Mouse (Mus musculus) testis, adult 2 months (tissue): ENCODE results near the gene Olfr130.

Experiments used
- CTCF ChIP-seq: fragments of 200-500 bp; IDR thresholded peaks from 2 replicates; pipeline ENCODE4 v1.5.1; 2012; ENCODE audit warnings: low read depth, mild to moderate bottlenecking, inconsistent platforms, low read length, moderate library complexity; ENCODE audit not compliant: control insufficient read depth, insufficient read depth, insufficient replicate concordance
- POLR2A ChIP-seq: fragments of 200-500 bp; IDR thresholded peaks from 2 replicates; pipeline ENCODE4 v1.6.1; 2012; ENCODE audit warnings: low read depth, mild to moderate bottlenecking, inconsistent platforms, low read length, moderate library complexity; ENCODE audit not compliant: control insufficient read depth

DNA sequence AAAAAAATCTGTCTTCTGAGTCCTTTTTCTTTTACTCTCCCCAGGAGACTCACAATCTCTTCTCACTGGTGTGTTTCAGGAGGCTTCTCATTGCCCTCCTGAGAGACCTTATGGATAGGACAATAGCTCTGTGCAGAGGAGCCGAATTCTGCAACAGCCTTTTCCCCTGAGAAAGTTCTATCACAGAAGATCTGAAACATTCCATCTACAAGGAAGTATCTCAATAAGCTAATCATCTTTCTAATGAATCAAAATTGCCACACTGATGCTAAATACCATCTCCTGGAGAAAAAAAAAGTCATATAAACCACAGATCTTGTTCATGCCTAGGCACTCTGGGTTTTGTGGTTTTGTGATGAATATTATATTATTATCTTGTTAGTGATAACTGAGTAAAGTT lies 3.7 kb upstream of the Olfr130 start, which contains the start of gene Olfr129:
- TF ChIP-seq POLR2A (no peak), CTCF (no peak)
